Mouse (Mus musculus) activated CD4-positive, CD25-positive, alpha-beta regulatory T cell, adult 4 months (primary cell): ENCODE data around the gene Ep300. TPM values are rescaled to one million over a fixed set of nuclear protein-coding genes. Genes with fewer than 3 reads are reported as not detected.

Experiments
- polyA plus RNA-seq, 2 experiments: library from polyadenylated mRNA; unstranded; fragments of 100-300 nt; shearing (Covaris generic); gene quantifications; one replicate each; pipeline ENCODE4 v1.2.1; 2017

Ep300 gene
- polyA plus RNA-seq, 2 experiments from 2014 or later: 15.5 to 21.7 TPM

Other genes with a start within 250 kb of the Ep300 start
- gene Slc25a17, start 224.5 kb upstream of the Ep300 start, polyA plus RNA-seq: 100 to 1,000 TPM in 1 of 2 experiments, 10 to 100 TPM in 1; 97.9 to 108 TPM
- 100 to 1,000 TPM; 158 to 178 TPM for gene St13, start 185.3 kb upstream of the Ep300 start, polyA plus RNA-seq
- 1 to 10 TPM; 8.6 to 9.4 TPM for gene Xpnpep3, start 185.2 kb upstream of the Ep300 start, polyA plus RNA-seq
- gene Dnajb7, start 177.1 kb upstream of the Ep300 start, polyA plus RNA-seq: 1 to 10 TPM; 2.5 to 2.7 TPM
- gene Rbx1, start 119.1 kb upstream of the Ep300 start, polyA plus RNA-seq: 100 to 1,000 TPM; 323 to 363 TPM
- 10 to 100 TPM; 20.2 to 21.0 TPM for gene L3mbtl2, start 78.5 kb downstream of the Ep300 start, polyA plus RNA-seq
- under 1 TPM; 0.46 to 0.78 TPM for gene Chadl, start 111.9 kb downstream of the Ep300 start, polyA plus RNA-seq
- 1 to 10 TPM; 5.2 to 7.1 TPM for gene Zc3h7b, start 159.7 kb downstream of the Ep300 start, polyA plus RNA-seq
- gene Rangap1, start 160.2 kb downstream of the Ep300 start, polyA plus RNA-seq: 10 to 100 TPM; 39.7 to 56.1 TPM
- 1 to 10 TPM; 5.2 to 7.3 TPM for gene Tef, start 217.1 kb downstream of the Ep300 start, polyA plus RNA-seq